Mouse (Mus musculus): ENCODE measurements around the gene Abl1. TPM values are rescaled to one million over a fixed set of nuclear protein-coding genes. Genes with fewer than 3 reads are reported as not detected.
A peak's percentile ranks its signal among the peaks of the same experiment; 100 is the strongest.

Gene Abl1
- total RNA-seq, 2 experiments from 2014 or later = 24.5 to 24.7 TPM

DNA sequence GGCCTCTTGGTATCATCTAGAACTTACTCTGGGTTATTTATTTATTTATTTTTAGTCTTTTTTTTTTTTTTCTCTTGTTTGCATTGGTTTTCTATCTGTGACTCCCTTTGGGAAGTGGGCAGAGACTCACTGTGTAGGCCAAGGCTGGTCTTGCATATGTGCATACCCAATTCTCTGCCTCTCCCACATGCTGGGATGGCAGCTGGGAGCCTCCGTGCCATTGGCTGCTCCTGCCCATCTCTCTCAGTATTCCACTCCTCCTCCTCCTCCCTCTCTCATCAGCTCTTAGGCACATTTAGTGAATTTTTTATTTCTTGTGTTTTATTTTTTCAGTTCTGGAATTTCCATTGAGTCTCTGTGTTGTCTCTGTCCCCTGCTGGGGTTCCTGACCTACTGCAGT is 53.6 kb downstream of the Abl1 start:
- no peak for ATAC-seq (ENCODE audit: poor library complexity, severe bottlenecking)

- ATAC-seq (ENCODE audit: poor library complexity, severe bottlenecking) = no peak
Measured at GRCm38 (mm10) chr2:31742134-31742533, 54.0 kb downstream of the Abl1 start.

- ATAC-seq (ENCODE audit: poor library complexity, severe bottlenecking) = no peak
Measured at GRCm38 (mm10) chr2:31745741-31746243, 57.6 kb downstream of the Abl1 start.

DNA sequence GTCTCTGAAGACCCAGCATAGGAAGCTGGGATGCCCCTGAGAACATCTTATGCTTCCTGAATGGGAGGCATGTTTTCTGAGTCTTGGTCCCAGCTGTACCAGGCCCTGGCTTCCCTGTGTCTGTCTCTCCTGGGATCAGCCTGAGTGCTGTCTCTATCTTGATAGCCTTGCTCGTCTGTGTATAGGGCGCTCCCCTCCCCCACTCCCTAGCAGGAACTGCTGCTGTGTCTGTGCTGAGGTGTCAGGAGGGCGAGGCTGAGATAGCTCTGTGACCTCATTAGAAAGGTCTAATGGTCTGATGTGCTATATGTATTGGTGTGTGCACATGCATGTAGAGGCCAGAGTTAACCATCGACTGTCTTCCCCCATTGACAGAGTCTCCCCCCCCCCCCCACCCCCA is 58.7 kb downstream of the Abl1 start:
- no peak for ATAC-seq (ENCODE audit: poor library complexity, severe bottlenecking)

DNA sequence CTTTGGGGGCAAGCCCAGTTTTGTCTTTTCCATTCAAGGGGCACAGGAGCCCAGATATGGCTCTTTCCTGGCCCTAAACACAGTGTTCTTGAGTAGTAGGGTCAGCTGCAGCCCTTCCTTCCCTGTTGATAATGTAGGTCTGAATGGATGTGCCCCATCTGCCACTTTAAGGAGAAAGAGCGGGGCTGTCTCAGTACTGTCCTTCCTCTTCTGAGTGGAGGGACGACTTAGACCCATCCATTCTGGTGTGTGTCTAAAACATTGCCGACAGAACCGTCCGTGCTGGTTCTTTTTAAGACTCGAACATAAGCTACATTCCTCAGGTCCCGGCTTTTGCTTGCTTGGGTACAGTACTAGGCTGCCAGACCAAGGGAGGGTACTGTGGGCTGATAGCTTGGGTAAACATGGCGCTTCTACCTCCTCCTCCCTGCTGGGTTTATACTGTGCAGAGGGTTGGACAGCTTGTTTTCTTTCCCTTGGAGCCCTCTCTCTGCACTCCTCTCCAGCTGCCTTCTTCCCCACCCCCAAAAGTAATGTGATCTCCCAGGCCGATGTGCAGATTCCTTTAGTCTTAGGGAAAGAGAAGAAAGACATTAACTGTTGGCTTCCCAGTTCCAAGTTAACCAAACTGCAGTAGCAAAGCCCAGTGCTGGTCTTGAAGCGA is 61.0 kb downstream of the Abl1 start:
- no peak for ATAC-seq (ENCODE audit: poor library complexity, severe bottlenecking)

DNA sequence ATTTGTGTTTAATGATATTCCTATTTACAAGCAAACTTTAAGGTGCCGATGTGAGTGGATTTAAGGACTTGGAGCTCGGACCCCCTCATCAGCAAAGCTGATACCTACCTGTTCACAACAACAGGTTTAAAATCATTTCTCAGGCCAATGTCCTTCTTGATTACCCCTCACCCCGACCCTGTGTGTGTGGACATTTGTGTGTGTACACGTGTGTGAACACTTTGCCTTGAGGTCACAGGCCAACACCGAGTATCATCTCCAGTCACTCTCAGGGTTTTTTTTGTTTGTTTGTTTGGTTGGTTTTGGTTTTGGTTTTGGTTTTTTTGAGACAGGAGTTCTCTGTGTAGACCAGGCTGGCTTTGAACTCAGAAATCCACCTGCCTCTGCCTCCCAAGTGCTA is 62.0 kb downstream of the Abl1 start:
- ATAC-seq (ENCODE audit: poor library complexity, severe bottlenecking) = no peak

GRCm38 (mm10) chr2:31757472-31757871 is 69.3 kb downstream of the Abl1 start:
- no peak for ATAC-seq (ENCODE audit: poor library complexity, severe bottlenecking)

- no peak for ATAC-seq (ENCODE audit: poor library complexity, severe bottlenecking)
Measured at GRCm38 (mm10) chr2:31758966-31759365, 70.8 kb downstream of the Abl1 start.

GRCm38 (mm10) chr2:31759751-31760460 is 71.7 kb downstream of the Abl1 start:
- peak; percentile 93 for ATAC-seq (ENCODE audit: poor library complexity, severe bottlenecking)

DNA sequence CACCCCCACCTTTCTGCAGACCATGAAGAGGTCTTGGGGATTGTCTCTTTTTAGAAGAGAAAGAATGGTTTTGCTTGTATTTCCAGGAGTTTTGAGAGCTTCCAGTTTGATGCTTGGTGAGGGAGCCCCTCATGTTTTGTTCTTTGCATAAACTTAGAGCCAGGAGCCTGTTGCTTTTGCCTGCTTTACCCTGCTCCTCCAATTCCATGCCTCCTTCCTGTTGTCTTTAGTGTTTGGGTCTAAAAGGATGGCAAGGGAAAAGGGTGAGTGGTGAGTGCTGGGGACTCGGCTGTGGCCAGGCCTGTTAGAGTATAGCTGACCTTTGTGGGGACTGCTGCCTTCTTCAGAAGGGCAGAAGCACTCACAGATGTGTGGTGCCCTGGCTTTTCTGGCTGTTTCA is 72.3 kb downstream of the Abl1 start:
- ATAC-seq (ENCODE audit: poor library complexity, severe bottlenecking) = no peak

GRCm38 (mm10) chr2:31761115-31761531 is 72.9 kb downstream of the Abl1 start:
- no peak for ATAC-seq (ENCODE audit: poor library complexity, severe bottlenecking)

- ATAC-seq (ENCODE audit: poor library complexity, severe bottlenecking) = no peak
Measured at GRCm38 (mm10) chr2:31761585-31761984, 73.4 kb downstream of the Abl1 start.

GRCm38 (mm10) chr2:31762155-31762554 is 74.0 kb downstream of the Abl1 start:
- no peak for ATAC-seq (ENCODE audit: poor library complexity, severe bottlenecking)

DNA sequence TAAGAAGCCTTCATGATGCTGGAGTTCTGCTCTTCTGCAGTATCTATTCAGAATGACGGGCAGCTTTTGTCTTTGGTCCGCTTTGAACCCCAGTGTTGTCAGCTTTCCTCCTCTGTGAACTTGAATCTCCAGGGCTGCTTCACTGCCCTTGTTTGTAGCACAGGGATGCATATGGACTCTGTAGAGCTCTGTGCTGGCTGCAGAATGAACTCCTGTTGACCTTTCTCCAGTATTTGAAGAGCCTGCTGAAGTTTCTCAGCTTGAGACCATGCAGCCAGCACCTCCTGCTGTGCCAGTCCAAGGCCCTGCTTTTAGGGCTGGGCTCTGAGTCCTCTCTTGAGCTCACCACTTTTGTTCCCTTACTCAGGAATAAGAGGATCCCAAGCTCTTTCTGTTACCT is 74.7 kb downstream of the Abl1 start:
- ATAC-seq (ENCODE audit: poor library complexity, severe bottlenecking) = no peak

DNA sequence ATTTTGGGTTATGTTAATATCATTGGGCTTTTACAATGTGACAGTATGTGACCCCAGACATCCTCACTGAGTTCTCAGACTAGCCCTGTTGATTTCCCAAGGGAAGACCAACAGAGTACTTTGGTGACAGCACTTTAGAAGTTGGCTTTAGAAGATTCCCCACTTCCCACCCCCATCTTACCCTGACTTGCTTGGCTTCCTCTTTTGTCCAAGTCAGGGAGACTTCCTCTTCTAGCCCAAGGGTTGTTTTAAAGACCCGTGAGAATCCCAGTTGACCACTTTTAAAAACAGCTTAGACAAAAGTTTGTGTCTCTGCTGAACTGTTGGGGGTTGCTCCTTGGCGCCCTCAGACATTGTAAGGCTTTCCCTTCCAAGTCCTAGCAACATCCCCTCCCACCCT is 75.1 kb downstream of the Abl1 start:
- peak; percentile 67 for ATAC-seq (ENCODE audit: poor library complexity, severe bottlenecking)

GRCm38 (mm10) chr2:31767104-31767503 is 78.9 kb downstream of the Abl1 start:
- ATAC-seq (ENCODE audit: poor library complexity, severe bottlenecking) = no peak

DNA sequence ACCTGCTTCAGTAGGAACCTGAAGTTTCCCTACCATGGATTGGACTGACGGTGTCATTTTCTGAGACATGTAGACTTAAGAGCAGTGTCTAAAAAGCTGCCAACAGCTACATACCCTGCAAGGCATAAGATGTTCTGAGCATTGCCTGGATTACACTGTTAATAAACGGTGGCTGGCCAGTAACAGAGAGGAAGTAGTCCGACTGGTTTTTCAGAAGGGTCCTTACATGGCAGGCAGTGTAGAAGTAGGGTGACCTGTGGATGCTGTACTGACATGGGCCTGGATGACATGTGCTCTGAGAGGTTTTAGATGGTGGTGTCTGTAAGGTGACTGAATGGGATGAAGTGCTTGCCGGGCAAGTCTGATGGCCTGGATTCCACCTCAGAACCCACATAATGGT is 79.6 kb downstream of the Abl1 start:
- no peak for ATAC-seq (ENCODE audit: poor library complexity, severe bottlenecking)

DNA sequence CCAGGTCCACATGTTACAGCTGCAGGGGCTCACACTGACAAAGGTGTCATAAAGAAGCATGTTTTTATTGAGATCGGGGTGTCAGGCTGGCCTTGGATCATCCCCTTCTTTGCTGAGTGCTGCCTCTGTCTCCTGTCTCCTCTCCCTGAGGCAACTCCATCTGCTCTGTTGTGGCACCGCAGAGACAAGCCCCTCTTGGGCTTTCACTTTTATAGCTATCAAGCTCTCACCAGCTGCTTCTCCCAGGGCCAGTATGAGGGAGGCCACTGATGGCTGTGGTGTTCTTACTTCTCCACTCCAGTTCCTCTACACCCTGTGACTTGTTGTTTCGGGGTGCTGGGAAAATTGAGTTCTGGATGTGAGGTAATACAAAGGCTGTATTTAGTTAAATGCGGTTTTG is 80.9 kb downstream of the Abl1 start:
- peak; percentile 60 for ATAC-seq (ENCODE audit: poor library complexity, severe bottlenecking)

- ATAC-seq (ENCODE audit: poor library complexity, severe bottlenecking) = peak; percentile 68
Measured at GRCm38 (mm10) chr2:31769631-31770111, 81.5 kb downstream of the Abl1 start.

DNA sequence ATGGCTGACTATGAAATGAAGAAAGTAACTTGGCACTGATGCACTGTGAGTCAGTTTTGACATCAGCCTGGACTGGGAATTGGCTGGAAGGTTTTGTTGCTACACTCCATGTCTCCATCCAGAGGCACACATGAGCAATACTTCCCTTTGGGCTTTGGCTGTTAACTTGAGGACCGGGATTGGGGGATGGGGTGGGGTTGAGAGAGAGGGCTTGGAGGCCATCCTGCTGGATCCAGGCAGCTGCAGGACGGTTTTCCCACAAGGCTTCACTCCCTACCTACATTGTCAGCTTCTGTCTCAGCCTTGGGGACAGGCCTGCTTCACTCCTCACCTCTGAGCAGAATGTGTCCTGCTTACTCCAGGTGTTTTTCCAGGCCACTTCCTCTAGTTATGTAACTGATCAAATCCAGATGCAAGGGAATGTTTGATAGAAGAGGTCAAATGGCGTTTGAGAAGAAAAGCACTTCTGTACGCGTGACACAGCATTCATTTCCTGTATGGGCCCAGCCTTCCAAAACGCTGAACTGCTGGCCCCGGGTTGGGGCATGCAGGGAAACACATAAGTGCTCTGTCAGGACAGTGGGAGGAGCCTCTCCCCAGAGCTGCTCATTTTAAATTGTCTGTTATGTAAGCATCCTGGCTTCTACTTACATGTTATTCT is 82.7 kb downstream of the Abl1 start:
- ATAC-seq (ENCODE audit: poor library complexity, severe bottlenecking) = peak; percentile 74

GRCm38 (mm10) chr2:31776479-31776878 is 88.3 kb downstream of the Abl1 start:
- ATAC-seq (ENCODE audit: poor library complexity, severe bottlenecking) = no peak

- no peak for ATAC-seq (ENCODE audit: poor library complexity, severe bottlenecking)
Measured at GRCm38 (mm10) chr2:31779258-31779657, 91.1 kb downstream of the Abl1 start.

All from megakaryocyte, adult 5-6 weeks (primary cell).